ENCODE assay signal across 27 mouse cellular contexts in genomic region chr4:101360296-101360695, GRCm38 (mm10). TPM values are rescaled to one million over a fixed set of nuclear protein-coding genes. Genes with fewer than 3 reads are reported as not detected.
DNase-seq lines count a peak whose midpoint lies in the region; ATAC-seq lines count a peak whose summit lies in the region.
"Had no signal": no experiment of that assay in that cellular context is flagged by ENCODE, and none has a peak within 500 bp of the region (broad histone marks: within the 10 kb centered on the region; RNA-seq: fewer than 3 reads in every experiment).

No protein-coding gene starts in this region.

- H3K36me3 ChIP-seq in kidney, embryonic 16.5 days (ENCODE audit: insufficient read depth, low read length), result no peaks in the 10 kb centered on the region
- H3K36me3 ChIP-seq in embryonic facial prominence, embryonic 10.5 days (replicated peaks), result no peaks in the 10 kb centered on the region
- H3K36me3 ChIP-seq: embryonic facial prominence, embryonic 12.5 days; embryonic facial prominence, embryonic 15.5 days; heart, embryonic 12.5 days; heart, embryonic 15.5 days; hindbrain, embryonic 10.5 days; hindbrain, embryonic 13.5 days had no signal

- peak overlapping the region; percentile 69; the same call in 1 of the 2 replicates for H3K27ac ChIP-seq in kidney, embryonic 16.5 days (ENCODE audit: low read length)
- no peak overlapping the region for H3K27ac ChIP-seq in embryonic facial prominence, embryonic 10.5 days (replicated peaks)
- H3K27ac ChIP-seq: embryonic facial prominence, embryonic 12.5 days; embryonic facial prominence, embryonic 15.5 days; gastrocnemius, adult 2 months; heart, embryonic 15.5 days; hindbrain, embryonic 10.5 days; hindbrain, embryonic 13.5 days had no signal

- no peak overlapping the region for H3K4me3 ChIP-seq in kidney, embryonic 16.5 days (ENCODE audit: low read length)
- H3K4me3 ChIP-seq in embryonic facial prominence, embryonic 10.5 days, result no peak overlapping the region
- H3K4me3 ChIP-seq: embryonic facial prominence, embryonic 12.5 days; embryonic facial prominence, embryonic 15.5 days; gastrocnemius, adult 2 months; heart, embryonic 12.5 days; heart, embryonic 15.5 days; hindbrain, embryonic 10.5 days; hindbrain, embryonic 13.5 days had no signal

- H3K9ac ChIP-seq in kidney, embryonic 16.5 days (replicated peaks; ENCODE audit: low read length), result no peak overlapping the region
- H3K9ac ChIP-seq: embryonic facial prominence, embryonic 12.5 days; embryonic facial prominence, embryonic 15.5 days; forebrain, postnatal 0 days; heart, embryonic 12.5 days; heart, embryonic 15.5 days; hindbrain, embryonic 13.5 days had no signal

- H3K27me3 ChIP-seq in kidney, embryonic 16.5 days (ENCODE audit: insufficient read depth, low read length), result no peaks in the 10 kb centered on the region
- H3K27me3 ChIP-seq in embryonic facial prominence, embryonic 10.5 days (replicated peaks; ENCODE audit: low read depth, poor library complexity, severe bottlenecking), result peaks cover 2% of the 10 kb centered on the region
- H3K27me3 ChIP-seq: embryonic facial prominence, embryonic 12.5 days; embryonic facial prominence, embryonic 15.5 days; heart, embryonic 12.5 days; heart, embryonic 15.5 days; hindbrain, embryonic 13.5 days had no signal

- peaks cover 3% of the 10 kb centered on the region; the same call in 1 of the 2 replicates for H3K4me1 ChIP-seq in kidney, embryonic 16.5 days (ENCODE audit: insufficient read depth, low read length)
- peaks cover 16% of the 10 kb centered on the region for H3K4me1 ChIP-seq in embryonic facial prominence, embryonic 10.5 days

- H3K4me2 ChIP-seq in kidney, embryonic 16.5 days (replicated peaks; ENCODE audit: low read depth, low read length), result no peak overlapping the region
- H3K4me2 ChIP-seq: embryonic facial prominence, embryonic 12.5 days; embryonic facial prominence, embryonic 15.5 days; heart, embryonic 12.5 days; heart, embryonic 15.5 days; hindbrain, embryonic 13.5 days had no signal

- DNase-seq in kidney, adult 8-10 months, result peak; percentile 71 to 87
- DNase-seq in kidney, postnatal 4 days, result no peak
- peak; percentile 60 for DNase-seq in kidney, postnatal 14 days
- no peak for DNase-seq in embryonic facial prominence, embryonic 10.5 days (ENCODE audit: low spot score)
- no peak for DNase-seq in right cerebral cortex, adult 2 months (ENCODE audit: low spot score in 2 of 2)
- DNase-seq: adrenal gland, adult 8-10 months; adrenal gland, postnatal 25 days; cerebellum, adult 18-20 months; cerebellum, adult 9-10 months; cerebellum, postnatal 14 days; forebrain, postnatal 0 days; gastrocnemius, adult 2 months; gastrocnemius, postnatal 14 days; heart, adult 11 months; heart, postnatal 10 days; heart, postnatal 36 days had no signal

- ATAC-seq in kidney, embryonic 16.5 days (ENCODE audit: low FRiP score, low TSS enrichment), result no peak
- no peak for ATAC-seq in megakaryocyte, adult 5-6 weeks (ENCODE audit: poor library complexity, severe bottlenecking)
- ATAC-seq: activated CD4-positive, CD25-positive, alpha-beta regulatory T cell, adult 4 months; forebrain, embryonic 14.5 days; forebrain, postnatal 0 days; hindbrain, embryonic 16.5 days had no signal

- H3K9me3 ChIP-seq in kidney, embryonic 16.5 days (ENCODE audit: low read length), result no peaks in the 10 kb centered on the region
- no peaks in the 10 kb centered on the region for H3K9me3 ChIP-seq in embryonic facial prominence, embryonic 10.5 days
- H3K9me3 ChIP-seq: embryonic facial prominence, embryonic 12.5 days; embryonic facial prominence, embryonic 15.5 days; heart, embryonic 12.5 days; heart, embryonic 15.5 days; hindbrain, embryonic 10.5 days; hindbrain, embryonic 13.5 days had no signal

- WGBS in kidney, embryonic 16.5 days, result 78% methylated on average over 7 of the region's 7 CpGs
- WGBS in embryonic facial prominence, embryonic 10.5 days, result 81% methylated on average over 7 of the region's 7 CpGs

RNA-seq across cellular contexts. Expression of gene Ak4, which starts 58.8 kb away (rescaled TPM):
- 21.0 and 23.8 TPM in 2 replicates for polyA plus RNA-seq in kidney, embryonic 16.5 days (2015; fragmentation: Nextera tagmentation; extraction: Ambion mirVana)
- 0.18 TPM in 1 of 2 replicates, not detected in the other for total RNA-seq in megakaryocyte, adult 5-6 weeks (2015)
- 0.11 TPM in 1 of 2 replicates, not detected in the other for total RNA-seq in megakaryocyte, adult 5-6 weeks (2017)
- polyA plus RNA-seq in embryonic facial prominence, embryonic 10.5 days (2016; fragmentation: Nextera tagmentation; extraction: Ambion mirVana), result 25.0 and 32.2 TPM in 2 replicates

Comparison
In these comparisons a context has a peak if more than half of its experiments do, and no peak if none do; other contexts are left out.
1. DNase-seq: peak in kidney, adult 8-10 months (2 of 2) and kidney, postnatal 14 days (single experiment); none in kidney, postnatal 4 days (0 of 2), embryonic facial prominence, embryonic 10.5 days (single experiment) and right cerebral cortex, adult 2 months (0 of 2).